Mouse (Mus musculus) limb, embryonic 14.5 days (tissue): Measurements from ENCODE around the gene Unc13b. TPM values are rescaled to one million over a fixed set of nuclear protein-coding genes. Genes with fewer than 3 reads are reported as not detected.

Source experiments
- ATAC-seq: fragments of 200-750 bp; cut with Nextera tagmentation; 2 replicates; pipeline ENCODE4 v1.8.0; 2017; ENCODE audit warnings: low read depth, moderate number of reproducible peaks, moderate TSS enrichment; ENCODE audit not compliant: low FRiP score
- DNase-seq: peaks from one replicate; pipeline ENCODE4 v3.0.0-alpha.2; 2015; ENCODE audit warnings: low spot score
- H3K27ac ChIP-seq: fragments of 300-500 bp; sonication (generic); replicated peaks from 2 replicates; pipeline ENCODE4 v1.5.1; 2014; ENCODE audit warnings: low read depth, mild to moderate bottlenecking, low read length, moderate library complexity, mixed read lengths
- H3K27me3 ChIP-seq: fragments of 300-500 bp; sonication (generic); 2 replicates; pipeline ENCODE4 v1.6.1; 2014; ENCODE audit warnings: low read length, mixed read lengths; ENCODE audit not compliant: control insufficient read depth, insufficient read depth
- H3K36me3 ChIP-seq: fragments of 300-500 bp; sonication (generic); 2 replicates; pipeline ENCODE4 v1.6.1; 2014; ENCODE audit warnings: mild to moderate bottlenecking, low read length, moderate library complexity, mixed read lengths; ENCODE audit not compliant: control insufficient read depth, insufficient read depth
- H3K4me1 ChIP-seq: fragments of 300-500 bp; sonication (generic); 2 replicates; pipeline ENCODE4 v1.6.1; 2014; ENCODE audit warnings: antibody characterized with exemption, low read length, mixed read lengths; ENCODE audit not compliant: control insufficient read depth, insufficient read depth
- H3K4me2 ChIP-seq: fragments of 300-500 bp; sonication (generic); replicated peaks from 2 replicates; pipeline ENCODE4 v1.6.1; 2014; ENCODE audit warnings: low read depth, mild to moderate bottlenecking, low read length, moderate library complexity; ENCODE audit not compliant: severe bottlenecking
- H3K4me3 ChIP-seq: fragments of 300-500 bp; sonication (generic); replicated peaks from 2 replicates; pipeline ENCODE4 v1.5.1; 2014; ENCODE audit warnings: low read length
- H3K9ac ChIP-seq: fragments of 300-500 bp; sonication (generic); 2 replicates; pipeline ENCODE4 v1.6.1; 2014; ENCODE audit warnings: mild to moderate bottlenecking, low read depth, low read length, moderate library complexity; ENCODE audit not compliant: severe bottlenecking
- H3K9me3 ChIP-seq: fragments of 300-500 bp; sonication (generic); 2 replicates; pipeline ENCODE4 v1.6.1; 2016; ENCODE audit warnings: low read length; ENCODE audit not compliant: control insufficient read depth
- POLR2A ChIP-seq: fragments of 200-500 bp; IDR thresholded peaks from 2 replicates; pipeline ENCODE4 v1.8.0; 2012; ENCODE audit warnings: inconsistent platforms, mild to moderate bottlenecking, moderate library complexity, borderline replicate concordance; ENCODE audit not compliant: insufficient read depth, insufficient read length; ENCODE audit errors: extremely low read depth
- WGBS: fragments of 180-500 bp; shearing (Covaris S2); extraction: QIAGEN DNeasy Blood & Tissue Kit; methylation state at CpG from one replicate; pipeline ENCODE4 v1.1.7; 2014; 5-methylcytosine and 5-hydroxymethylcytosine counted together
- polyA plus RNA-seq, 2 experiments: library from polyadenylated mRNA; depleted of rRNA in 1 of 2; stranded (reverse) in 1 of 2; unstranded in 1 of 2; fragments of >200 nt; fragmentation: Nextera tagmentation in 1 of 2; extraction: Ambion mirVana in 1 of 2; gene quantifications; 2 replicates each; pipeline versions ENCODE4 v1.2.1 to v1.2.3; 2012 to 2014

The Unc13b gene
- polyA plus RNA-seq, 2 experiments = 2.5 to 7.2 TPM

GRCm38 (mm10) chr4:43177126-43177525, 118.4 kb downstream of the Unc13b start:
- no peak overlapping the region for H3K27ac ChIP-seq
- H3K4me2 ChIP-seq = no peak overlapping the region
- no peaks in the 10 kb centered on the region for H3K36me3 ChIP-seq
- ATAC-seq (no peak), DNase-seq (no peak)
- H3K27me3 ChIP-seq = no peaks in the 10 kb centered on the region
- WGBS = 78% methylated on average over 2 of the region's 2 CpGs
- H3K9ac ChIP-seq = no peak overlapping the region
- no peaks in the 10 kb centered on the region for H3K4me1 ChIP-seq
- no peak overlapping the region for H3K4me3 ChIP-seq
- no peaks in the 10 kb centered on the region for H3K9me3 ChIP-seq
- no peak for TF ChIP-seq POLR2A

DNA sequence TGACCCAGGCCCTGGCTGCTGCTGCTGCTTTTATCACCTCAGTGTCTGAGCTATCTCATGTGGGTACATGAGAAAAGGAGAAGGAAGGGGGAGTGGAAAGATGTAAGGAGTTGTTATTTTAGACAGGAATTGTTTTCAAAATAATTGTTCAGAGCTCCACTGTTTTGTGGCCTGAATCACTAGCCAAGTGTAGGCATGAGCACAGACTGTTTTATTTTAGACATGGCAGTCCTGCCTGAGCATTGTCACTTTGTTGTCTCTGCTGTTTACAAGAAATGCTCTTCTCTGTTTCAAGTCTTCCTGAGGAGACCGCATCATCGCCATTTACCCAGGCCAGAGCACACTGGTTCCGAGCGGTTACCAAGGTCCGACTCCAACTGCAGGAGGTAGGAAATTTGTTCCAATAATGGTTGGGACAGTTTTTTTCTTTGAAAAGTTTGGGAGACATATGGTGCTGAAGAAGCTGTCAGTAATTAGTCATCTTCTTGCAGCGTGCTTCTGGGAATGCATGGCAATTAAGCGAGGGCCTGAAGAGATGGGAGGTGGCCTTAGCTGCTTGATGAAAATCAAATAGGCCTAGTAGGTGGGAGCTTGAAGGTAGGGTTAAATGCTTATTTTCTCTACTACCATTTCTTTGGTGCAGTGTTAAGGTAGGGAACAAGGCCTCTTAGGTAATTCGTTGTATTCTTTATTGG, 123.9 kb downstream of the Unc13b start:
- no peaks in the 10 kb centered on the region for H3K4me1 ChIP-seq
- ATAC-seq = no peak
- WGBS = 65% methylated on average over 8 of the region's 8 CpGs
- no peaks in the 10 kb centered on the region for H3K9me3 ChIP-seq
- no peak overlapping the region for H3K4me2 ChIP-seq
- TF ChIP-seq POLR2A = no peak
- H3K4me3 ChIP-seq = no peak overlapping the region
- no peak overlapping the region for H3K27ac ChIP-seq
- DNase-seq = no peak
- no peaks in the 10 kb centered on the region for H3K36me3 ChIP-seq
- no peaks in the 10 kb centered on the region for H3K27me3 ChIP-seq
- H3K9ac ChIP-seq = no peak overlapping the region

GRCm38 (mm10) chr4:43187439-43187838, 128.7 kb downstream of the Unc13b start:
- no peaks in the 10 kb centered on the region for H3K9me3 ChIP-seq
- no peaks in the 10 kb centered on the region for H3K36me3 ChIP-seq
- no peaks in the 10 kb centered on the region for H3K4me1 ChIP-seq
- DNase-seq = no peak
- ATAC-seq = no peak
- no peak overlapping the region for H3K9ac ChIP-seq
- TF ChIP-seq POLR2A = no peak
- no peak overlapping the region for H3K4me2 ChIP-seq
- no peaks in the 10 kb centered on the region for H3K27me3 ChIP-seq
- WGBS = 81% methylated on average over 2 of the region's 2 CpGs
- no peak overlapping the region for H3K4me3 ChIP-seq
- no peak overlapping the region for H3K27ac ChIP-seq

GRCm38 (mm10) chr4:43189381-43189780, 130.6 kb downstream of the Unc13b start:
- no peaks in the 10 kb centered on the region for H3K27me3 ChIP-seq
- ATAC-seq = no peak
- no peak overlapping the region for H3K27ac ChIP-seq
- no peaks in the 10 kb centered on the region for H3K9me3 ChIP-seq
- H3K9ac ChIP-seq = no peak overlapping the region
- H3K4me2 ChIP-seq = no peak overlapping the region
- H3K4me1 ChIP-seq = no peaks in the 10 kb centered on the region
- no peaks in the 10 kb centered on the region for H3K36me3 ChIP-seq
- no peak for TF ChIP-seq POLR2A
- 62% methylated on average over 5 of the region's 5 CpGs for WGBS
- no peak for DNase-seq
- no peak overlapping the region for H3K4me3 ChIP-seq

DNA sequence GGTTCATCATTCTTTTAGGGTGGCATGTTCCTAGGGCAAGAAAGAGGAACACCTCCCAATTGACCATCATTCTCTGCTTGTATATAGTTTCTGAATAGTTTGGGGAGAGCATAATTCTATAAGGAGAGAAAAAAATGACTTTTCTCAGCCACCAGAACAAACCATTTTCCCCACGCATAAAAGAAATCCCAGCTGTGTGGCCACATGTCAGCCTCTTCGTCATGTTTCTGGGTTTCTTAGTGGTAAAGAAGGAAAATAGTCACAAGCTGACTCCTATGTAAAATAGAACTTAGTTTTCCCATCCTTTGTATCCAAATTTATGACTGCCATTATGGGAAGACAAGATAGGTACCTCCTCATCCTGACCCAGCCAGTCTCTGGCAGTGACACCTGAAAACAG, 146.2 kb downstream of the Unc13b start:
- no peak overlapping the region for H3K4me2 ChIP-seq
- no peak overlapping the region for H3K4me3 ChIP-seq
- no peak for TF ChIP-seq POLR2A
- 79% methylated on average over 2 of the region's 2 CpGs for WGBS
- no peaks in the 10 kb centered on the region for H3K36me3 ChIP-seq
- no peaks in the 10 kb centered on the region for H3K27me3 ChIP-seq
- no peak for DNase-seq
- H3K9me3 ChIP-seq = peaks cover 7% of the 10 kb centered on the region
- no peak for ATAC-seq
- H3K4me1 ChIP-seq = peaks cover 7% of the 10 kb centered on the region; the same call in 1 of the 2 replicates
- H3K27ac ChIP-seq = no peak overlapping the region
- no peak overlapping the region for H3K9ac ChIP-seq
